In genomic region chr11:105312972-105313632, GRCm38 (mm10) we compare ENCODE assay signal across 8 mouse cellular contexts. TPM values are rescaled to one million over a fixed set of nuclear protein-coding genes. Genes with fewer than 3 reads are reported as not detected.
DNase-seq lines count a peak whose midpoint lies in the region; ATAC-seq and TF ChIP-seq lines count a peak whose summit lies in the region.

No protein-coding gene starts in this region.

- no peaks in the 10 kb centered on the region for H3K9me3 ChIP-seq in hindbrain, embryonic 13.5 days

- no peaks in the 10 kb centered on the region for H3K27me3 ChIP-seq in hindbrain, embryonic 13.5 days

- TF ChIP-seq CTCF in left cerebral cortex, adult 2 months (IDR thresholded peaks at IDR 0.05): no peak
- TF ChIP-seq CTCF in gastrocnemius, adult 2 months (IDR thresholded peaks at IDR 0.05): no peak

- ATAC-seq in hindbrain, embryonic 13.5 days (ENCODE audit: low FRiP score): no peak

- peak overlapping the region; percentile 21 for H3K27ac ChIP-seq in left cerebral cortex, adult 2 months
- peak overlapping the region; percentile 82 for H3K27ac ChIP-seq in gastrocnemius, adult 2 months
- peak overlapping the region; percentile 52; the same call in 1 of the 2 replicates for H3K27ac ChIP-seq in hindbrain, embryonic 13.5 days

- H3K4me3 ChIP-seq in left cerebral cortex, adult 2 months: no peak overlapping the region
- peak overlapping the region; percentile 5; the same call in 1 of the 2 replicates for H3K4me3 ChIP-seq in gastrocnemius, adult 2 months
- no peak overlapping the region for H3K4me3 ChIP-seq in hindbrain, embryonic 13.5 days

- DNase-seq in left cerebral cortex, adult 2 months (ENCODE audit: extremely low spot score in 1 of 2, low spot score in 2 of 2): no peak
- DNase-seq in left cerebral cortex, adult 8-10 months (ENCODE audit: low spot score in 2 of 2): no peak
- DNase-seq in gastrocnemius, adult 2 months: peak; percentile 84
- DNase-seq in lung, adult 18-20 months: peak; percentile 37 to 57
- DNase-seq in skeletal muscle tissue, adult 2 months (ENCODE audit: low read depth, low spot score): peak; percentile 59
- no peak for DNase-seq in urinary bladder, postnatal 14 days (ENCODE audit: low spot score)
- DNase-seq in urinary bladder, postnatal 10 days (ENCODE audit: low spot score): no peak

- no peak overlapping the region for H3K4me2 ChIP-seq in hindbrain, embryonic 13.5 days

- H3K9ac ChIP-seq in hindbrain, embryonic 13.5 days: 0 out of 2 replicates have a peak overlapping the region, but pooled peaks have one; percentile 24

- no peaks in the 10 kb centered on the region for H3K36me3 ChIP-seq in hindbrain, embryonic 13.5 days

- H3K4me1 ChIP-seq in hindbrain, embryonic 13.5 days (replicated peaks): peaks cover 47% of the 10 kb centered on the region

- intact Hi-C loops in left cerebral cortex, adult 2 months (cut with DNase I): no loop called here
- intact Hi-C loops in gastrocnemius, adult 2 months (cut with DNase I): no loop called here

- 35% methylated on average over 9 of the region's 10 CpGs for WGBS in hindbrain, embryonic 13.5 days

RNA-seq across cellular contexts. Expression of gene Mrc2, which starts 20.7 kb away (rescaled TPM):
- total RNA-seq in left cerebral cortex, adult 2 months (2021): 1 to 10 TPM; 5.1 to 7.2 TPM
- total RNA-seq in left cerebral cortex, adult 8-10 months (2022): 10 to 100 TPM in 1 of 4 experiments, 1 to 10 TPM in 3; 8.1 to 13.8 (median 9.4) TPM
- 10 to 100 TPM in 1 of 2 experiments, 1 to 10 TPM in 1; 5.9 to 17.6 TPM for total RNA-seq in gastrocnemius, adult 2 months (2021)
- polyA plus RNA-seq in hindbrain, embryonic 13.5 days (2015; fragmentation: Nextera tagmentation; extraction: Ambion mirVana): 5.3 and 5.5 TPM in 2 replicates

Comparison
In these comparisons a context has a peak if more than half of its experiments do, and no peak if none do; other contexts are left out.
1. DNase-seq: peak in gastrocnemius, adult 2 months (single experiment), lung, adult 18-20 months (2 of 2) and skeletal muscle tissue, adult 2 months (single experiment); none in left cerebral cortex, adult 2 months (0 of 2), left cerebral cortex, adult 8-10 months (0 of 2), urinary bladder, postnatal 14 days (single experiment) and urinary bladder, postnatal 10 days (single experiment).
2. H3K27ac ChIP-seq: peak in every context shown above with its lines; median percentile 82 in gastrocnemius, adult 2 months; 52 in hindbrain, embryonic 13.5 days; 21 in left cerebral cortex, adult 2 months.